Mouse (Mus musculus) cortical plate, adult 2 months (tissue): ENCODE results near the gene Ldlrad1.

Source experiments
- CTCF ChIP-seq: fragments of 200-500 bp; IDR thresholded peaks from 2 replicates; pipeline ENCODE4 v1.5.1; 2011; ENCODE audit warnings: mild to moderate bottlenecking, control low read depth, low read length; ENCODE audit not compliant: insufficient read depth; ENCODE audit errors: extremely low read depth
- POLR2A ChIP-seq: fragments of 200-500 bp; IDR thresholded peaks from 2 replicates; pipeline ENCODE4 v1.6.1; 2011; ENCODE audit warnings: mild to moderate bottlenecking, low read length, control low read depth; ENCODE audit not compliant: insufficient read depth; ENCODE audit errors: extremely low read depth

- no peak for TF ChIP-seq CTCF
- no peak for TF ChIP-seq POLR2A
Measured at GRCm38 (mm10) chr4:107221524-107221923, 12.5 kb downstream of the Ldlrad1 start.
